Mouse (Mus musculus): ENCODE data around the gene Gpx7. TPM values are rescaled to one million over a fixed set of nuclear protein-coding genes. Genes with fewer than 3 reads are reported as not detected.
A peak's percentile ranks its signal among the peaks of the same experiment; 100 is the strongest.
"Not testable (repeated sequence)": the region's sequence is repeated elsewhere in the genome, so short reads cannot be mapped to it uniquely, and the experiment has no call there.

Gene Gpx7
- polyA plus RNA-seq, 1 experiment from 2014 or later = 51.7 TPM

DNA sequence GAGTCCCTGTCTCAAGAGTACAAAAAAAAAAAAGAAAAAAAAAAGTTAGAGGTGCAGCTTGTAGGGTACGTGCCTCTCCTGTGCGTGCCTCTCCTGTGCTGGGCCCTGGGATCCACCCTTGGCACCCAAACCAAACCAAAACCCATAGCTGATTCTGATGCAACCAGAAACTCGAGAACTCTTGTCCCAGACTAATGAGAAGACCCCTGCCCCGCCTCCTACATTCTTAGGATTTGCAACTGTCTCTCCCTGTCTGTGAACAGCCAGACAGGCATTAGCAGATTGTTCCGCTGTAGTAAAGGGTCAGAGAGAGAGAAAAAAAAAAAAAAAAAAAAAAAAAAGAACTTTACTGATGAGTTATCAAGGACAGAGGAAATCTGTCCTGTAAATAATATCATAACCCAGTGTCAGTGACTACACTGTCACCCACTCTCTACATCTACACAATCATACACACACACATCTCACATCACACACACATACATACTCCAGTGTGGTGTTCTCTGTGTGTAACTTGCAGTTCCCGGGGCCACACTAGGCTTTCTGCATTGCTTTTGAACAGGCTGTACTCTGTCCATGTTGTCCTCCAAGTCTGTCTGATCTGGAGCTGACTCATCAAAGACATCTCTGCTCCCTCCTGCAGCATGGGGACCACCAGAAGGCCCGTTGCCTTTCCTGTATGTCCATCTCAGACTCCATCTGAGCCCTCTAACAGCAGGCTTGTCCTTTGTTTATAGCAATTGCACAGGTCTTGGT is 43.2 kb downstream of the Gpx7 start:
- Histone ChIP-seq H3K9me3 (ENCODE audit: control insufficient read depth, low read length) (no peaks in the 10 kb centered on the region), H3K27ac (ENCODE audit: low read depth, low read length) (peak overlapping the region; percentile 85), H3K4me2 (ENCODE audit: low read depth) (peak overlapping the region; percentile 23; the same call in 1 of the 2 replicates), H3K9ac (ENCODE audit: low read length) (peak overlapping the region; percentile 12; the same call in 1 of the 2 replicates), H3K36me3 (ENCODE audit: control insufficient read depth, insufficient read depth, low read length) (no peaks in the 10 kb centered on the region), H3K27me3 (ENCODE audit: control insufficient read depth, insufficient read depth, low read length) (no peaks in the 10 kb centered on the region), H3K4me3 (ENCODE audit: low read depth, low read length) (no peak overlapping the region), H3K4me1 (ENCODE audit: control insufficient read depth, insufficient read depth, low read length) (peaks cover 36% of the 10 kb centered on the region)
- ATAC-seq (ENCODE audit: insufficient read depth, low FRiP score, low TSS enrichment) (peak; percentile 8; the same call in 1 of the 2 replicates), DNase-seq (ENCODE audit: low spot score) (peak; percentile 43)
- 7% methylated on average over 7 of the region's 7 CpGs for WGBS

DNA sequence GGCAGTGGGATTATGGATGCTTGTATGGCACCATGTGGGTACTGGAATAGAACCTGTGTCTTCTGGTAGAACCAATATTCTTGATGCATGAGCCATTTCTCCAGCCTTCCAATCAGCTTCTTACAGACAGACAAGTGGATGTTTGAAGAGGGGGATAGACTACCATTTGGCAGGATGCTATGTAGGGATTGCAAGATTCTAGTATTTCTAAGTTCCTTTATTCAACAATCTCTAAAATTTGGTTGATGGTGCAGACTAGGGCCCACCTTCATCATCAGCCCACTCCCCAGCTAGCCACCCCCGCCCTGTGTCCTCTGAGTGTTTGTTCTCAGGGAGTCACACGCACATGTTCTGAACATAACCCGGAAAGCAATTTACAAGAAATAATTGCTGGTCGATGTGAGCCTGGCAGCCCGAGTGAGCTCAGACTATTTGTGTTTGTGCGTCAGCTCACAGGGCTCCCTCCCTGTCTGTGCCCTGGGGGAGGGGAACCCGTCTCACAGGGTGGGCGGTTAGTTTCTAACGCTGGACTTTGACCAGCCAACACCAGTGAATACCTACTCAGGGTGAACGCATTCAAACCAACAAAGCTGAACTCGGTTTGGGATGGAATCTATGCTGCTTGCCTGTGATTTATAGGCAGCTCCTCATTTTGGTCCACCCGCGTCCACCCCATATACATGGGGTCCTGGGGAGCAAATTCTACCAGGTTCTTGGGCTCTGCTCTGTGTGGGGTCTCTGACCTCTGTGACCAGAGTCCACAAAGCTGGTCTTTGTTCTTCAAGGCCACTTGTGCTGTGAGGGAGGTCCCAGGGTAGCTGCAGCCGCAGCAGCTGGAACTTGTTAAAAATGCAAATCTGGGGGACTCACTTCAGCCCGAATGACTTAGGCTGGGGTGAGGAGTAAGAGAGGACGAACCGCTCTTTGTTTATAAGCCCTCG is 44.2 kb downstream of the Gpx7 start:
- peak; percentile 58 for ATAC-seq (ENCODE audit: insufficient read depth, low FRiP score, low TSS enrichment)
- WGBS = 3% methylated on average over 18 of the region's 18 CpGs
- Histone ChIP-seq H3K27ac (ENCODE audit: low read depth, low read length) (peak overlapping the region; percentile 85), H3K9ac (ENCODE audit: low read length) (peak overlapping the region; percentile 12), H3K4me3 (ENCODE audit: low read depth, low read length) (no peak overlapping the region), H3K9me3 (ENCODE audit: control insufficient read depth, low read length) (no peaks in the 10 kb centered on the region), H3K4me2 (ENCODE audit: low read depth) (peak overlapping the region; percentile 23), H3K4me1 (ENCODE audit: control insufficient read depth, insufficient read depth, low read length) (peaks cover 40% of the 10 kb centered on the region), H3K27me3 (ENCODE audit: control insufficient read depth, insufficient read depth, low read length) (no peaks in the 10 kb centered on the region), H3K36me3 (ENCODE audit: control insufficient read depth, insufficient read depth, low read length) (no peaks in the 10 kb centered on the region)
- peak; percentile 81 for DNase-seq (ENCODE audit: low spot score)

DNA sequence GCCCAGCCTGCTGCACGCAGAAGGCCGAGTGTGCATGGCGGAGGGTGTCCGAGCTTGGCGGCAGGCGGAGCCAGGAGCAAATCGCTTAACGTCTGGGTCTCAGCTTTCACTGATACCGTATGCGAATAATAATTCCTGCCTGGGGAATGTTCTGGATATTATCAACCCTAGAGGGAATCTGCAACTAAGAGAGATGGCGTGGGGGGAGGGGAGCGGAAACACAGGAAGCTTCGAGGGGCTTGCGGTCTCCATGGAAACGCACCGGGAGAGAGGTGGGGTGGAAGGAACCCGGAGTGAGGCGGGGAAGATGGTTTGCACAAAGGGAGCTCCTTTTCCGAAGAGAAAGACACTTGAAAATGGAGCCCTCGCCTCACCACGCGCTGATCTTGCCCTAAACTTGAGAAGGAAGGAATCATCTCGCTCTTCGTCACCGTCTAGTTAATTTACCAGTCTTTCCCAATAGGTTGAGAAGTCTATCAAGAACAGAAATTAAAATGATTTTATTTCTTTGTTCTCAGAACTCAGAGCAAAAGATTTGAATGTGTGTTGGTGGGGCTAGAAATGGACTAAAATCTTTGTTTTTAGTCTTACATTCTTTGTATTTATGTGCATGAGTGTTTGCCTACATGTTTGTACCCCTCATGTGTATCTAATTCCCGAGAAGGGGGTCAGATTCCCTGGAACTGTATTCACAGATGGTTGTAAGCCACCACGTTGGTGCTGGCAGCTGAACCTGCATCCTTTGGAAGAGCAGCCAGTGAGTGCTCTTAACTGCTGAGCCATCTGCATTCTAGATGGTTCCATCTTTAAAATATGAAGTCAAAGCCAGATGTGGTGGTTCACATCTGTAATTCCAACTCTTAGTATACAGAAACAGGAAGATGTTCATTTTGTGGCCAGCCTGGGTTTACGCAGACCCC is 46.4 kb downstream of the Gpx7 start:
- H3K36me3 ChIP-seq (ENCODE audit: control insufficient read depth, insufficient read depth, low read length) = no peaks in the 10 kb centered on the region
- peak overlapping the region; percentile 76 for H3K27ac ChIP-seq (ENCODE audit: low read depth, low read length)
- H3K9ac ChIP-seq (ENCODE audit: low read length) = peak overlapping the region; percentile 41; the same call in 1 of the 2 replicates
- ATAC-seq (ENCODE audit: insufficient read depth, low FRiP score, low TSS enrichment) (peak; percentile 69), DNase-seq (ENCODE audit: low spot score) (peak; percentile 93)
- WGBS = 5% methylated on average over 28 of the region's 28 CpGs
- no peak overlapping the region for H3K4me3 ChIP-seq (ENCODE audit: low read depth, low read length)
- H3K9me3 ChIP-seq (ENCODE audit: control insufficient read depth, low read length) = no peaks in the 10 kb centered on the region
- peaks cover 40% of the 10 kb centered on the region for H3K4me1 ChIP-seq (ENCODE audit: control insufficient read depth, insufficient read depth, low read length)
- no peaks in the 10 kb centered on the region for H3K27me3 ChIP-seq (ENCODE audit: control insufficient read depth, insufficient read depth, low read length)
- peak overlapping the region; percentile 20; the same call in 1 of the 2 replicates for H3K4me2 ChIP-seq (ENCODE audit: low read depth)

DNA sequence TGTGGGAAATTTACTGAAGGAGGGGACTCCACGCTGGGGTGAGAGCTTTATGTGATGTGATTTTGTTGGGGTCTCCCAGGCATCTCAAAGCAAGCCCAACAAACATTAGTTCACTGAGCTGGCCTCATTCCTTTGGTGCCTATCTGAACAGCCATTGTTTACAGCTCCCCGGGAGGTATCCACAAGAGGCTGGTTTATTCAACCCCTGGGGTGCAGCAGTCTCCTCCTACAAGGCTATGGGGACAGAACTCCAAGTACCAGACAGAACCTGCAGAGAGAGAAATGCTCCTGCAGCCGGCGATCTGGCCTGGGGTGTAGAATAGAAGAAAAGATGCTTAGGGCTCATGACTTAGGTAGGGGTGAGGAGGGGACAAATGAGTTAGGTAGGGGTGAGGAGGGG is 48.3 kb downstream of the Gpx7 start:
- no peak overlapping the region for H3K4me2 ChIP-seq (ENCODE audit: low read depth)
- DNase-seq (ENCODE audit: low spot score) (no peak), ATAC-seq (ENCODE audit: insufficient read depth, low FRiP score, low TSS enrichment) (no peak)
- no peaks in the 10 kb centered on the region for H3K27me3 ChIP-seq (ENCODE audit: control insufficient read depth, insufficient read depth, low read length)
- H3K9ac ChIP-seq (ENCODE audit: low read length) = no peak overlapping the region
- no peak overlapping the region for H3K27ac ChIP-seq (ENCODE audit: low read depth, low read length)
- H3K4me3 ChIP-seq (ENCODE audit: low read depth, low read length) = no peak overlapping the region
- H3K36me3 ChIP-seq (ENCODE audit: control insufficient read depth, insufficient read depth, low read length) = no peaks in the 10 kb centered on the region
- no peaks in the 10 kb centered on the region for H3K9me3 ChIP-seq (ENCODE audit: control insufficient read depth, low read length)
- 14% methylated on average over 4 of the region's 4 CpGs for WGBS
- H3K4me1 ChIP-seq (ENCODE audit: control insufficient read depth, insufficient read depth, low read length) = peaks cover 32% of the 10 kb centered on the region

DNA sequence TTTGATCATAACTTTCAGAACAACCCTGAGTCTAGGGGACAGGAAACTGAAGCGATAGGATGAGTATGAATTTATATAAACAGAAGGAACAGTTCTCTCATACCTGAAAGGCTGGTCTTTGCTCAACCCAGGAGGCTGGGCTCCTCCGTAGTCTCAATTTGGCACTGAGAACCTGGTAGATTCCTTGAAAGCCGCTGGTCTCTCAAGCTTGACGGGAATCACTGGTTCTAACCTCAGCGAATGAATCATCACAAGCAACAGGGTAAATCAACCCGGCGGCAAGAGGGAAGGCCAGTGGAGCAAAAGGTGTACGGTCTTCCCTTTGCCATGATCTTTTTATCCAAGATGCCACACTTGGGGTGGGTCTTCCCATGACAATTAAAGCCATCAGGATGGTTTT is 49.3 kb downstream of the Gpx7 start:
- Histone ChIP-seq H3K4me3 (ENCODE audit: low read depth, low read length) (no peak overlapping the region), H3K27me3 (ENCODE audit: control insufficient read depth, insufficient read depth, low read length) (no peaks in the 10 kb centered on the region), H3K4me1 (ENCODE audit: control insufficient read depth, insufficient read depth, low read length) (peaks cover 23% of the 10 kb centered on the region), H3K36me3 (ENCODE audit: control insufficient read depth, insufficient read depth, low read length) (no peaks in the 10 kb centered on the region), H3K4me2 (ENCODE audit: low read depth) (no peak overlapping the region), H3K9me3 (ENCODE audit: control insufficient read depth, low read length) (no peaks in the 10 kb centered on the region), H3K9ac (ENCODE audit: low read length) (no peak overlapping the region), H3K27ac (ENCODE audit: low read depth, low read length) (no peak overlapping the region)
- WGBS = 96% methylated on average over 8 of the region's 8 CpGs
- no peak for DNase-seq (ENCODE audit: low spot score)
- no peak for ATAC-seq (ENCODE audit: insufficient read depth, low FRiP score, low TSS enrichment)

DNA sequence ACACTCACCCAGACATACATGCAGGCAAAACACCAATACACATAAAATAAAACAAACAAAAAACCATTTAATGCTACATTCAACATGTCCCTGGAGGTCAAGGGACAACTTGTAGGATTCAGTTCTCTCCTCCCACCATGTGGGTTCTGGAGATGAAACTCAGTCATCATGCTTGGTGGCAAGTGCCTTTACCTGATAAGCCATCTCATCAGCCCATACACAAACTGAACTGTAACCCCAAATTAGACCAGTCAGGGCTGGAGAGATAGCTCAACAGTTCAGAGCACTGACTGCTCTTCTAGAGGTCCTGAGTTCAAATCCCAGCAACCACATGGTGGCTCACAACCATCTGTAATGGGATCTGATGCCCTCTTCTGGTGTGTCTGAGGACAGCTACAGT is 53.2 kb downstream of the Gpx7 start:
- not testable (repeated sequence) for ATAC-seq (ENCODE audit: insufficient read depth, low FRiP score, low TSS enrichment); H3K36me3 ChIP-seq (ENCODE audit: control insufficient read depth, insufficient read depth, low read length); H3K27ac ChIP-seq (ENCODE audit: low read depth, low read length); DNase-seq (ENCODE audit: low spot score); H3K9ac ChIP-seq (ENCODE audit: low read length); H3K9me3 ChIP-seq (ENCODE audit: control insufficient read depth, low read length); H3K27me3 ChIP-seq (ENCODE audit: control insufficient read depth, insufficient read depth, low read length); H3K4me2 ChIP-seq (ENCODE audit: low read depth); H3K4me3 ChIP-seq (ENCODE audit: low read depth, low read length)
- peaks cover 13% of the 10 kb centered on the region for H3K4me1 ChIP-seq (ENCODE audit: control insufficient read depth, insufficient read depth, low read length)

DNA sequence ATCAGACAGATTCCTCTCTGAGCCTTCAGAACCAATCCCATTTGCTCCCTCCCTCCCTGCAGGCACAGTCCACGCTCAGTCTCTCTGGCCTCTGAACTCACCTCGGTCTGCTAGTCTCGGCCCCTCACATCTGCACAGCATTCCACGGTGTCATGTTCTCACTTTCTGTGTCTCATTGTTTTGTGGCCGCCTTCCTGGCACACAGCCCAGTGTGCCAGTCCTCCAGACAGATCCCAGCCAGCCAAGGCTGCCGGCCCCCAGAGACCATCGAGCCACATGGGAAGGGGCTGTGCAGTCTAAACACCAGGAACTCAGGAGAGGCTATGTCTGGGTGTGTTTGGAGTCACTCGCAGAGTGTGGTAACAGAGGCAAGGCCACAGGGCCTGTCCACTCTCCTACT is 55.9 kb downstream of the Gpx7 start:
- Histone ChIP-seq H3K27me3 (ENCODE audit: control insufficient read depth, insufficient read depth, low read length) (no peaks in the 10 kb centered on the region), H3K36me3 (ENCODE audit: control insufficient read depth, insufficient read depth, low read length) (no peaks in the 10 kb centered on the region), H3K9me3 (ENCODE audit: control insufficient read depth, low read length) (no peaks in the 10 kb centered on the region), H3K4me3 (ENCODE audit: low read depth, low read length) (no peak overlapping the region), H3K27ac (ENCODE audit: low read depth, low read length) (peak overlapping the region; percentile 71), H3K9ac (ENCODE audit: low read length) (no peak overlapping the region; the same call in 1 of the 2 replicates), H3K4me1 (ENCODE audit: control insufficient read depth, insufficient read depth, low read length) (peaks cover 15% of the 10 kb centered on the region), H3K4me2 (ENCODE audit: low read depth) (no peak overlapping the region)
- peak; percentile 84 for ATAC-seq (ENCODE audit: insufficient read depth, low FRiP score, low TSS enrichment)
- 13% methylated on average over 8 of the region's 8 CpGs for WGBS
- DNase-seq (ENCODE audit: low spot score) = peak; percentile 77

Data from neural tube, embryonic 11.5 days (tissue).